Mouse (Mus musculus): ENCODE data around the gene Chsy1. TPM values are rescaled to one million over a fixed set of nuclear protein-coding genes. Genes with fewer than 3 reads are reported as not detected.

The Chsy1 gene
- polyA plus RNA-seq, 2 experiments = 7.9 to 9.0 TPM

DNA sequence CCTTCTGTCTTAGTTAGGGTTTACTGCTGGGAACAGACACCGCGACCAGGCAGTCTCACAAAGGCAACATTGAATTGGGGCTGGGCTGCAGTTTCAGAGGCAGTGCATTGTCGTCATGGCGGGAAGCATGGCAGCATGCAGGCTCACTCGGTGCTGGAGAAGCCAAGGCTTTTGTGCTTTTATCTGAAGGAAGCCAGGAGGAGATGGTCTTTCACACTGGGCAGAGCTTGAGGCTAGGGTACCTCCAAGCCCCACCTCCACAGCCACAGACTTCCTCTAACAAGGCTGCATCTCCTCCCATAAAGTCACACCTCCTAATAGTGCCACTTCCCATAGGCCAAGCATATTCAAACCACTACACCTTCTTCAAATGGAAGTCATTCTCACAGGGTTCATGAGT lies 50.6 kb downstream of the Chsy1 start:
- Histone ChIP-seq H3K4me3 (ENCODE audit: insufficient read depth in 1 of 2, low read depth in 2 of 2, low read length in 2 of 2) (no peak overlapping the region), H3K4me1 (replicated peaks; ENCODE audit: control insufficient read depth in 2 of 2, insufficient read depth in 2 of 2, low read length in 1 of 2) (peaks cover 3 to 10% of the 10 kb centered on the region in 2 experiments; a peak in 2 of 4 replicates), H3K4me2 (ENCODE audit: low read depth) (no peak overlapping the region), H3K9me3 (ENCODE audit: control insufficient read depth, low read length) (no peaks in the 10 kb centered on the region), H3K9ac (replicated peaks) (no peak overlapping the region), H3K36me3 (replicated peaks; ENCODE audit: control insufficient read depth, insufficient read depth, low read depth) (no peaks in the 10 kb centered on the region; the same call in 1 of the 2 replicates), H3K27ac (no peak overlapping the region), H3K27me3 (ENCODE audit: control insufficient read depth, insufficient read depth, low read length) (no peaks in the 10 kb centered on the region)
- TF ChIP-seq CTCF (IDR thresholded peaks at IDR 0.05; ENCODE audit: low read depth) (no peak), EP300 (IDR thresholded peaks at IDR 0.05; ENCODE audit: low read depth) (no peak)
- ATAC-seq (ENCODE audit: insufficient read depth) (no peak), DNase-seq (ENCODE audit: low read depth in 3 of 3, low spot score in 3 of 3) (no peak)
- WGBS (ENCODE audit: insufficient replicate concordance) = 43% methylated on average over 5 of the region's 5 CpGs

DNA sequence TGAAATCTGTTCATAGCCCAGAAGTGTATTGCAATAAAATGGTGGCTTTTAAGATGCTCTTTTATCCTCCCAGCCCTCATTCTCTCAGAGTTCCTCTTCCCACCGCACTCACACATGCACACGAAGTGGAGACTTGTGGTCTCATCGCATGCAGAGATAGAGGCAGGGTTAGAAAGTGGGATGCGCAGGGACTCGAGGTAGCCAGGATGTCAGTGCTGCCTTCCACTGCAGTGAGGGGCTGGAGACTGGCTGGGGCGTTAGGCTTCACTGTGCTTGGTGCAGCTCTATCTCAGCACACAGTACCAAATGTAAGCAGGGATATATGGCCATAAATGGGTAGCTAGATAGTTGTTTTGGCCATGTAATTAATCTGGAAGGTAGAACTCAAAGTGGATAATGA lies 52.5 kb downstream of the Chsy1 start:
- DNase-seq (ENCODE audit: low read depth in 3 of 3, low spot score in 3 of 3) = no peak
- H3K9ac ChIP-seq (replicated peaks) = no peak overlapping the region
- H3K9me3 ChIP-seq (ENCODE audit: control insufficient read depth, low read length) = no peaks in the 10 kb centered on the region
- no peak overlapping the region for H3K4me3 ChIP-seq (ENCODE audit: insufficient read depth in 1 of 2, low read depth in 2 of 2, low read length in 2 of 2)
- no peaks in the 10 kb centered on the region for H3K36me3 ChIP-seq (replicated peaks; ENCODE audit: control insufficient read depth, insufficient read depth, low read depth)
- H3K27ac ChIP-seq = no peak overlapping the region
- TF ChIP-seq EP300 (IDR thresholded peaks at IDR 0.05; ENCODE audit: low read depth) (no peak), CTCF (IDR thresholded peaks at IDR 0.05; ENCODE audit: low read depth) (no peak)
- no peak overlapping the region for H3K4me2 ChIP-seq (ENCODE audit: low read depth)
- no peak for ATAC-seq (ENCODE audit: insufficient read depth)
- WGBS (ENCODE audit: insufficient replicate concordance) = 59% methylated on average over 6 of the region's 6 CpGs
- peaks cover 0 to 5% of the 10 kb centered on the region in 2 experiments; a peak in 2 of 4 replicates for H3K4me1 ChIP-seq (replicated peaks; ENCODE audit: control insufficient read depth in 2 of 2, insufficient read depth in 2 of 2, low read length in 1 of 2)
- no peaks in the 10 kb centered on the region for H3K27me3 ChIP-seq (ENCODE audit: control insufficient read depth, insufficient read depth, low read length)

DNA sequence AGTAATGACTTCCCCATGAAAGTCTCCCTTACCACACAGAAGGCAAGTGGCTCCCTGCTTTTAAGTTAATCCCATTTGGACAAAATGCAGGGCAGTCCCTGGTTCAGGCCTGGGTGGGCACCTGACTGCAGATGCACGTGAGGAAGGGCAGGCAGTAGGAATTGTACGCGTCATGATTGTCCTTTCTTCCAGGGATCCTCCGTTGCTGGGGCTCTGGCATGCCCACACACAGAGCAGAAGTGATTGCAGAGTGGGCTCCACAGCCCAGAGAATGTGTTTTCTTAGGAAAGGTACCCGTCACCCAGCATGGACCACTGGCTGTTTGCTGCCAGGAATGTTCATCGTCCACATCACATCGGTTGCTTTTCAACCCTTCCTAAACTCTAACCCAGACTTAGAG lies 53.2 kb downstream of the Chsy1 start:
- TF ChIP-seq CTCF (IDR thresholded peaks at IDR 0.05; ENCODE audit: low read depth) (no peak), EP300 (IDR thresholded peaks at IDR 0.05; ENCODE audit: low read depth) (no peak)
- Histone ChIP-seq H3K4me1 (replicated peaks; ENCODE audit: control insufficient read depth in 2 of 2, insufficient read depth in 2 of 2, low read length in 1 of 2) (peaks cover 0 to 2% of the 10 kb centered on the region in 2 experiments; a peak in 2 of 4 replicates), H3K4me2 (ENCODE audit: low read depth) (no peak overlapping the region), H3K27me3 (ENCODE audit: control insufficient read depth, insufficient read depth, low read length) (no peaks in the 10 kb centered on the region), H3K9me3 (ENCODE audit: control insufficient read depth, low read length) (no peaks in the 10 kb centered on the region), H3K27ac (no peak overlapping the region), H3K36me3 (replicated peaks; ENCODE audit: control insufficient read depth, insufficient read depth, low read depth) (no peaks in the 10 kb centered on the region), H3K9ac (replicated peaks) (no peak overlapping the region), H3K4me3 (ENCODE audit: insufficient read depth in 1 of 2, low read depth in 2 of 2, low read length in 2 of 2) (no peak overlapping the region)
- 85% methylated on average over 7 of the region's 7 CpGs for WGBS (ENCODE audit: insufficient replicate concordance)
- ATAC-seq (ENCODE audit: insufficient read depth) (no peak), DNase-seq (ENCODE audit: low read depth in 3 of 3, low spot score in 3 of 3) (no peak)

DNA sequence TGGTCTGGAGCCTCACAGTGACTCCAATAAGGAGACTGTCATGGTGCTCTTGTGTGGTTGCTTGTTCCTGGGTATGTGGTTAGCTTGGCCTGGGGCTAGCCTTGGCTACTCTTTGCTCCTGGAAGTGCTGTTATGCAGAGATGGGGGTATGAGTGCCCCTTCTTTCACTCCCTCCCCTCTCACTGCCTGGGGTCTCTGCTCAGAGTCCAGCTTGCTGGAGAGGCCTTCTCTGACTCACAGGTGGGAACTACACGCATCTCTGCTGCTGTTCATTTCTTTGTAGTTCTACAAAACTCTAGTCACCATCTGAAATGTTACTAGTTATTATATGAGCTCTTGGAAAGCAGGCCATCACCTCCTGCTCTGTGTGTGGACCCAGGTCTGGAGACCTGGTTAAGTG lies 53.7 kb downstream of the Chsy1 start:
- Histone ChIP-seq H3K27me3 (ENCODE audit: control insufficient read depth, insufficient read depth, low read length) (no peaks in the 10 kb centered on the region), H3K9ac (replicated peaks) (no peak overlapping the region), H3K36me3 (replicated peaks; ENCODE audit: control insufficient read depth, insufficient read depth, low read depth) (no peaks in the 10 kb centered on the region), H3K4me3 (ENCODE audit: insufficient read depth in 1 of 2, low read depth in 2 of 2, low read length in 2 of 2) (no peak overlapping the region), H3K9me3 (ENCODE audit: control insufficient read depth, low read length) (no peaks in the 10 kb centered on the region), H3K4me2 (ENCODE audit: low read depth) (no peak overlapping the region), H3K4me1 (replicated peaks; ENCODE audit: control insufficient read depth in 2 of 2, insufficient read depth in 2 of 2, low read length in 1 of 2) (peaks cover 0 to 2% of the 10 kb centered on the region in 2 experiments; a peak in 2 of 4 replicates), H3K27ac (no peak overlapping the region)
- DNase-seq (ENCODE audit: low read depth in 3 of 3, low spot score in 3 of 3) (no peak), ATAC-seq (ENCODE audit: insufficient read depth) (no peak)
- TF ChIP-seq CTCF (IDR thresholded peaks at IDR 0.05; ENCODE audit: low read depth) = no peak
- TF ChIP-seq EP300 (IDR thresholded peaks at IDR 0.05; ENCODE audit: low read depth) = no peak
- 92% methylated on average over 1 of the region's 1 CpGs for WGBS (ENCODE audit: insufficient replicate concordance)

DNA sequence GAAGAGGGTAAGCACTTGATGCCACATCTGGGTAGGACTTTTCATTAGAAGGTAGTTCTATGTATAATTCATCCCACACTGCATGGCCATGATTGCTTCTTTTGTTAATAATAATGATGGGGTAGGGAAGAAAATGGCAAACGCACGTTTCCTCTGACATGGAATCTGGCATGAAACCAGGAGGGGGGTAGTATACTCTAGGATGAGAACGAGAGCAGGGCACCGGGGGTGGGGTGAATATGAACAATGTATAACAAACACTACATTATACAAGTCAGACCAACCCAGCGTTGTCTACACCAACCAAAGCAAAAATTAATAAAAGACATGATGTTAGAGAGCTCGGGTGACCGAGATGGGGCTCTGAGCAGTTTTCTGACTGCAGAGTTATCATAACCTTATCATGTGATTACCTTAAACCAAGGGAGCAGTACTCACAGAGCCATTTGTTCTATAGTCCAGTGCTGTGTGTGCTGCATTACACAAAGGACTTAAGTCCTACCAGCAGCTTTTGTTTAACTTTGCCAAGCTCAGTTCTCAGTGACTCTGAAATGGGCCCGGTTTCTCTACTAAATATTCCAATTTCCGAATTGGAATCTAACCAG lies 55.2 kb downstream of the Chsy1 start:
- H3K9me3 ChIP-seq (ENCODE audit: control insufficient read depth, low read length) = no peaks in the 10 kb centered on the region
- no peak for ATAC-seq (ENCODE audit: insufficient read depth)
- no peak overlapping the region for H3K27ac ChIP-seq

More for the DNA sequence above, 55.2 kb downstream of the Chsy1 start:
- H3K9ac ChIP-seq (replicated peaks) = no peak overlapping the region
- TF ChIP-seq CTCF (IDR thresholded peaks at IDR 0.05; ENCODE audit: low read depth) (no peak), EP300 (IDR thresholded peaks at IDR 0.05; ENCODE audit: low read depth) (no peak)
- no peak overlapping the region for H3K4me2 ChIP-seq (ENCODE audit: low read depth)
- 75% methylated on average over 9 of the region's 9 CpGs for WGBS (ENCODE audit: insufficient replicate concordance)
- no peaks in the 10 kb centered on the region for H3K27me3 ChIP-seq (ENCODE audit: control insufficient read depth, insufficient read depth, low read length)
- H3K36me3 ChIP-seq (replicated peaks; ENCODE audit: control insufficient read depth, insufficient read depth, low read depth) = no peaks in the 10 kb centered on the region
- peaks cover 0 to 4% of the 10 kb centered on the region in 2 experiments; a peak in 1 of 4 replicates for H3K4me1 ChIP-seq (replicated peaks; ENCODE audit: control insufficient read depth in 2 of 2, insufficient read depth in 2 of 2, low read length in 1 of 2)
- H3K4me3 ChIP-seq (ENCODE audit: insufficient read depth in 1 of 2, low read depth in 2 of 2, low read length in 2 of 2) = no peak overlapping the region
- no peak for DNase-seq (ENCODE audit: low read depth in 3 of 3, low spot score in 3 of 3)

All from liver, embryonic 14.5 days (tissue).